Mouse (Mus musculus) hindbrain, embryonic 11.5 days (tissue): ENCODE measurements around the gene Eid2b. TPM values are rescaled to one million over a fixed set of nuclear protein-coding genes. Genes with fewer than 3 reads are reported as not detected.

Source experiments
- ATAC-seq: fragments of 200-750 bp; cut with Nextera tagmentation; 2 replicates; pipeline ENCODE4 v1.8.0; 2017; ENCODE audit warnings: mild to moderate bottlenecking, moderate TSS enrichment, moderate library complexity; ENCODE audit not compliant: low FRiP score
- DNase-seq: peaks from one replicate; pipeline ENCODE4 v3.0.0-alpha.2; 2015; ENCODE audit warnings: low spot score
- H3K27ac ChIP-seq: fragments of 300-500 bp; sonication (generic); 2 replicates; pipeline ENCODE4 v1.5.1; 2014; ENCODE audit warnings: mild to moderate bottlenecking, low read depth, low read length
- H3K27me3 ChIP-seq: fragments of 300-500 bp; sonication (generic); 2 replicates; pipeline ENCODE4 v1.6.1; 2014; ENCODE audit warnings: mild to moderate bottlenecking, low read length, moderate library complexity, mixed read lengths; ENCODE audit not compliant: control insufficient read depth, insufficient read depth
- H3K36me3 ChIP-seq: fragments of 300-500 bp; sonication (generic); 2 replicates; pipeline ENCODE4 v1.6.1; 2014; ENCODE audit warnings: mild to moderate bottlenecking, low read length, moderate library complexity, mixed read lengths; ENCODE audit not compliant: control insufficient read depth, insufficient read depth
- H3K4me1 ChIP-seq: fragments of 300-500 bp; sonication (generic); replicated peaks from 2 replicates; pipeline ENCODE4 v1.6.1; 2014; ENCODE audit warnings: low read length, mixed read lengths; ENCODE audit not compliant: control insufficient read depth, insufficient read depth
- H3K4me2 ChIP-seq: fragments of 300-500 bp; sonication (generic); replicated peaks from 2 replicates; pipeline ENCODE4 v1.6.1; 2014; ENCODE audit warnings: mild to moderate bottlenecking, low read depth, low read length
- H3K4me3 ChIP-seq: fragments of 300-500 bp; sonication (generic); 2 replicates; pipeline ENCODE4 v1.5.1; 2014; ENCODE audit warnings: low read depth, low read length
- H3K9ac ChIP-seq: fragments of 300-500 bp; sonication (generic); 2 replicates; pipeline ENCODE4 v1.6.1; 2014; ENCODE audit warnings: low read depth, low read length
- H3K9me3 ChIP-seq: fragments of 300-500 bp; sonication (generic); 2 replicates; pipeline ENCODE4 v1.6.1; 2016; ENCODE audit warnings: low read length; ENCODE audit not compliant: control insufficient read depth
- WGBS: fragments of 180-500 bp; shearing (Covaris S2); extraction: QIAGEN DNeasy Blood & Tissue Kit; methylation state at CpG from one replicate; pipeline ENCODE4 v1.1.7; 2014; 5-methylcytosine and 5-hydroxymethylcytosine counted together
- polyA plus RNA-seq: library from polyadenylated mRNA; unstranded; fragments of >200 nt; fragmentation: Nextera tagmentation; extraction: Ambion mirVana; gene quantifications from 2 replicates; pipeline ENCODE4 v1.2.1, GENCODE M21; 2014

Gene Eid2b
- polyA plus RNA-seq, 1 experiment from 2014 or later: 17.4 TPM

DNA sequence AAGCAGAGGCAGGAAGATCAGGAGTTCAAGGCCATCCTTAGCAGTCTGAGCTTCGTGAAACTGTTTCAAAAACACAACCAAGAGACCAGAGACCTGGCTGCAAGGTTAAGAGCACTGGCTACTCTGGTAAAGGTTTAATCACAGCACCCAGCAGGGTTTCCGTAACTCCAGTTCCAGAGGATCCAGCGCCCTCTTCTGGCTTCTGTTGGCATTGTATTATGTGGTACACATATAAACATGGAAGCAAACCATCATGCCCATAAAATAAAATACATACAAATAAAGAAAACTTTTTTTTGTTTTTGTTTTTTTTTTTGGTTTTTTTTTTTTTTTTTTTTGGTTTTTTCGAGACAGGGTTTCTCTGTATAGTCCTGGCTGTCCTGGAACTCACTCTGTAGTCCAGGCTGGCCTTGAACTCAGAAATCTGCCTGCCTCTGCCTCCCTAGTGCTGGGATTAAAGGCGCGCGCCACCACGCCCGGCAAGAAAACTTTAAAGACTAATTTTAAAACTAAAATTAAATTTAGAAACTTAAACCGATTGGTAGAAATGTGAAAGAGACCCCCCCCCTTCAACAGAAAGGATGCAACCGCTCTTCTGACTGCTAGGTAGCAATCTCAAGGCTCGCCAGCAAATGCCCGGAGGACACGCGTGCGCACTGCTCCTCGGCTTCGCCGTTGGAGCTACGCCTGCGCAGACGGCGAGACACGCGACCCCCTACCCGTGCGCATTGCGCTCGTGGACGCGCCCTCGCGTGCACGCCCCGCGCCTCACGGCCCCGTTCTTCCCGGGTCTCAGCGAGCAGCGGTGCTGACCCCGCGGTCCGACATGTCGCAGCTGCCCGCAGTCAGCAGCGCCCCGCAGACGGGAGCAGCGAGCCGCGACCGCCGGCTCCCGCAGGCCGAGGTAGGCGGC, 10.2 kb upstream of the Eid2b start, which contains the start of gene Eid2:
Eid2 (plus strand) TSS at position 753 of the 913 bp plus-strand sequence.
- Histone ChIP-seq H3K4me2 (peak within 1 kb of the TSS; percentile 79), H3K27me3 (no peaks in the 10 kb centered on the region; the same call in 1 of the 2 replicates), H3K9ac (peak within 1 kb of the TSS; percentile 99), H3K4me3 (peak within 1 kb of the TSS; percentile 74), H3K36me3 (peaks cover 4% of the 10 kb centered on the region; the same call in 1 of the 2 replicates), H3K27ac (peak within 1 kb of the TSS; percentile 90), H3K9me3 (no peaks in the 10 kb centered on the region), H3K4me1 (no peaks in the 10 kb centered on the region)
- DNase-seq (peak; percentile 94), ATAC-seq (peak; percentile 92)
- 7% methylated on average over 57 of the region's 57 CpGs for WGBS

- no peaks in the 10 kb centered on the region for H3K4me1 ChIP-seq
- peak overlapping the region; percentile 74 for H3K4me3 ChIP-seq
- 0% methylated on average over 39 of the region's 62 CpGs for WGBS
- DNase-seq (peak; percentile 70), ATAC-seq (peak; percentile 83)
- H3K9ac ChIP-seq: peak overlapping the region; percentile 99
- no peaks in the 10 kb centered on the region; the same call in 1 of the 2 replicates for H3K27me3 ChIP-seq
- peaks cover 5% of the 10 kb centered on the region; the same call in 1 of the 2 replicates for H3K36me3 ChIP-seq
- H3K9me3 ChIP-seq: no peaks in the 10 kb centered on the region
- peak overlapping the region; percentile 90 for H3K27ac ChIP-seq
- H3K4me2 ChIP-seq: peak overlapping the region; percentile 79
Observed at GRCm38 (mm10) chr7:28268042-28268531, 9.5 kb upstream of the Eid2b start.

- Histone ChIP-seq H3K27me3 (no peaks in the 10 kb centered on the region; the same call in 1 of the 2 replicates), H3K4me1 (no peaks in the 10 kb centered on the region), H3K9ac (peak overlapping the region; percentile 99), H3K27ac (peak overlapping the region; percentile 90; the same call in 1 of the 2 replicates), H3K36me3 (peaks cover 5% of the 10 kb centered on the region; the same call in 1 of the 2 replicates), H3K4me3 (peak overlapping the region; percentile 74), H3K9me3 (no peaks in the 10 kb centered on the region), H3K4me2 (peak overlapping the region; percentile 79)
- DNase-seq (no peak), ATAC-seq (no peak)
- WGBS: 33% methylated on average over 16 of the region's 16 CpGs
Observed at GRCm38 (mm10) chr7:28268576-28268975, 9.0 kb upstream of the Eid2b start.

- Histone ChIP-seq H3K9ac (no peak overlapping the region), H3K4me3 (peak overlapping the region; percentile 74; the same call in 1 of the 2 replicates), H3K27ac (no peak overlapping the region), H3K4me1 (no peaks in the 10 kb centered on the region), H3K9me3 (no peaks in the 10 kb centered on the region), H3K27me3 (no peaks in the 10 kb centered on the region), H3K36me3 (peaks cover 5% of the 10 kb centered on the region; the same call in 1 of the 2 replicates), H3K4me2 (no peak overlapping the region; the same call in 1 of the 2 replicates)
- DNase-seq (peak; percentile 44), ATAC-seq (no peak)
- WGBS: 94% methylated on average over 12 of the region's 12 CpGs
Observed at GRCm38 (mm10) chr7:28269355-28269754, 8.2 kb upstream of the Eid2b start.

DNA sequence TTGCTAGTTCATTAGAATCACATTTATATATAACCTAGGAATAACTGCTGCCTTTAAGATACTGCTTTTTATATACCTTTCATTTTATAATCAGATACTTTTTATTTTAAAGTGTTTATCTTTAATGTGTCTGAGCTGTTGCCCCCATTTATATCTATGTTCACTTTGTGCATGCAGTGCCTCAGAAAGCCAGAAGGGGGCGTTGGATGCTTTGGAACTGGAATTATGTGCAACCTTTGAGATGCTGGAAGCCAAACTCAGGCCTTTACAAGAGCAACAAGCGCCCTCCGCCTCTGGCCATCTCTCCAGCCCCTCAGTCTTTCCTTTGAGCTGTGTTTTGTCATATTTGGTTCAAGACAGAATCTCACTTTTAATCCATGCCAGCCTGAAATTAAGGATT, 5.8 kb upstream of the Eid2b start:
- ATAC-seq (no peak), DNase-seq (no peak)
- Histone ChIP-seq H3K9me3 (no peaks in the 10 kb centered on the region), H3K4me1 (no peaks in the 10 kb centered on the region), H3K36me3 (peaks cover 5% of the 10 kb centered on the region; the same call in 1 of the 2 replicates), H3K27ac (no peak overlapping the region), H3K4me3 (no peak overlapping the region), H3K27me3 (no peaks in the 10 kb centered on the region), H3K4me2 (no peak overlapping the region), H3K9ac (no peak overlapping the region)
- WGBS: 72% methylated on average over 3 of the region's 3 CpGs

- Histone ChIP-seq H3K4me1 (peaks cover 3% of the 10 kb centered on the region; the same call in 1 of the 2 replicates), H3K9ac (no peak overlapping the region), H3K27me3 (no peaks in the 10 kb centered on the region), H3K9me3 (no peaks in the 10 kb centered on the region), H3K36me3 (0 out of 2 replicates have a peak, but pooled peaks cover 2% of the 10 kb centered on the region), H3K4me2 (no peak overlapping the region), H3K4me3 (no peak overlapping the region), H3K27ac (no peak overlapping the region)
- DNase-seq (no peak), ATAC-seq (peak; percentile 43; the same call in 1 of the 2 replicates)
- 63% methylated on average over 8 of the region's 8 CpGs for WGBS
Observed at GRCm38 (mm10) chr7:28277237-28277614, 313 bp upstream of the Eid2b start.

GRCm38 (mm10) chr7:28278279-28278652, 727 bp downstream of the Eid2b start:
- no peaks in the 10 kb centered on the region for H3K36me3 ChIP-seq
- 0 out of 2 replicates have a peak overlapping the region, but pooled peaks have one; percentile 78 for H3K27ac ChIP-seq
- DNase-seq (no peak), ATAC-seq (no peak)
- peaks cover 3% of the 10 kb centered on the region; the same call in 1 of the 2 replicates for H3K4me1 ChIP-seq
- WGBS: 91% methylated on average over 7 of the region's 7 CpGs
- H3K4me2 ChIP-seq: peak overlapping the region; percentile 81
- H3K9ac ChIP-seq: peak overlapping the region; percentile 94
- H3K4me3 ChIP-seq: peak overlapping the region; percentile 58
- H3K9me3 ChIP-seq: no peaks in the 10 kb centered on the region
- no peaks in the 10 kb centered on the region for H3K27me3 ChIP-seq

DNA sequence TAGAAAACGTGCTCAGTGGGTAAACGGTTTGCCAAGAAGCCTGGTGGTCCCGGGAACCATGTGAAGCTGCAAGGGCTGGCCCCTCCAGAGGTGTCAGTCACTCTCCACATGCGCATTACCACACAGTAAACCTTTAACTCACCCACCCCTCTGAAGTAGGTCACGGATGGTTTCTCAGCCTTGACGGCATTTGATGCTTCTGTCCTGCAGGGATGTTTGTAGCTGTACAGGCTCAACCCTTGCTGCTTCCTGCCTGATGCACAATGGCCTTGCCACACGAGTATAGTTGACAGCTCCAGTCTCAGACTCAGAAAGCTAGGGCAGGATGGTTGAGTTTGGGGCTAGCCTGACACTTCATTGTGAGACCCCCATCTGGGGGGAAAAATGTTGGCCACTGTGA, 3.1 kb downstream of the Eid2b start:
- H3K4me3 ChIP-seq: no peak overlapping the region
- H3K4me2 ChIP-seq: no peak overlapping the region
- DNase-seq (no peak), ATAC-seq (no peak)
- no peaks in the 10 kb centered on the region for H3K9me3 ChIP-seq
- no peaks in the 10 kb centered on the region for H3K36me3 ChIP-seq
- H3K4me1 ChIP-seq: peaks cover 3% of the 10 kb centered on the region; the same call in 1 of the 2 replicates
- no peak overlapping the region for H3K9ac ChIP-seq
- no peaks in the 10 kb centered on the region for H3K27me3 ChIP-seq
- 78% methylated on average over 7 of the region's 7 CpGs for WGBS
- H3K27ac ChIP-seq: no peak overlapping the region
